Mouse (Mus musculus) lung, postnatal 0 days (tissue): ENCODE data around the gene Tm9sf3. TPM values are rescaled to one million over a fixed set of nuclear protein-coding genes. Genes with fewer than 3 reads are reported as not detected.

ENCODE experiments used
- ATAC-seq: fragments of 200-750 bp; cut with Nextera tagmentation; 2 replicates; pipeline ENCODE4 v1.8.0; 2017; ENCODE audit warnings: moderate library complexity
- DNase-seq: peaks from one replicate; pipeline ENCODE4 v3.0.0-alpha.2; 2016; ENCODE audit warnings: low spot score
- H3K27ac ChIP-seq: fragments of 300-500 bp; sonication (generic); 2 replicates; pipeline ENCODE4 v1.5.1; 2014; ENCODE audit warnings: antibody characterized with exemption, mild to moderate bottlenecking, low read length, mixed read lengths
- H3K27me3 ChIP-seq: fragments of 300-500 bp; sonication (generic); replicated peaks from 2 replicates; pipeline ENCODE4 v1.6.1; 2014; ENCODE audit warnings: low read length, mixed read lengths; ENCODE audit not compliant: insufficient read depth
- H3K36me3 ChIP-seq: fragments of 300-500 bp; sonication (generic); 2 replicates; pipeline ENCODE4 v1.6.1; 2014; ENCODE audit warnings: low read length, mixed read lengths; ENCODE audit not compliant: insufficient read depth
- H3K4me1 ChIP-seq: fragments of 300-500 bp; sonication (generic); 2 replicates; pipeline ENCODE4 v1.6.1; 2014; ENCODE audit warnings: antibody characterized with exemption, low read depth, low read length, mixed read lengths; ENCODE audit not compliant: insufficient read depth
- H3K4me2 ChIP-seq: fragments of 300-500 bp; sonication (generic); replicated peaks from 2 replicates; pipeline ENCODE4 v1.6.1; 2014; ENCODE audit warnings: low read depth, mild to moderate bottlenecking, low read length, moderate library complexity, mixed read lengths
- H3K4me3 ChIP-seq: fragments of 300-500 bp; sonication (generic); 2 replicates; pipeline ENCODE4 v1.5.1; 2014; ENCODE audit warnings: low read depth, low read length
- H3K9ac ChIP-seq: fragments of 300-500 bp; sonication (generic); replicated peaks from 2 replicates; pipeline ENCODE4 v1.6.1; 2014; ENCODE audit warnings: low read depth, mild to moderate bottlenecking
- H3K9me3 ChIP-seq: fragments of 300-500 bp; sonication (generic); 2 replicates; pipeline ENCODE4 v1.6.1; 2016; ENCODE audit warnings: low read length, mixed read lengths
- CTCF ChIP-seq: IDR thresholded peaks from 2 replicates; pipeline ENCODE4 v1.5.1; 2016; ENCODE audit warnings: antibody characterized with exemption, mild to moderate bottlenecking
- EP300 ChIP-seq: IDR thresholded peaks from 2 replicates; pipeline ENCODE4 v1.6.1; 2016; ENCODE audit warnings: antibody characterized with exemption, mild to moderate bottlenecking, control low read depth
- WGBS: fragments of 180-500 bp; shearing (Covaris S2); extraction: QIAGEN DNeasy Blood & Tissue Kit; methylation state at CpG from one replicate; pipeline ENCODE4 v1.1.7; 2014; 5-methylcytosine and 5-hydroxymethylcytosine counted together
- polyA plus RNA-seq: library from polyadenylated mRNA; unstranded; fragments of >200 nt; fragmentation: Nextera tagmentation; extraction: Ambion mirVana; gene quantifications from 2 replicates; pipeline ENCODE4 v1.2.1, GENCODE M21; 2015

The Tm9sf3 gene
- polyA plus RNA-seq, 1 experiment from 2014 or later, result 93.7 TPM

- no peak overlapping the region for H3K27ac ChIP-seq
- no peak overlapping the region for H3K4me3 ChIP-seq
- H3K9ac ChIP-seq, result no peak overlapping the region
- H3K4me1 ChIP-seq, result no peaks in the 10 kb centered on the region
- H3K9me3 ChIP-seq, result no peaks in the 10 kb centered on the region
- 79% methylated on average over 14 of the region's 14 CpGs for WGBS
- no peak for TF ChIP-seq EP300
- no peak for TF ChIP-seq CTCF
- H3K36me3 ChIP-seq, result no peaks in the 10 kb centered on the region
- no peak overlapping the region for H3K4me2 ChIP-seq
- H3K27me3 ChIP-seq, result no peaks in the 10 kb centered on the region
- DNase-seq, result no peak
- ATAC-seq, result no peak
These were observed 98.5 kb downstream of the Tm9sf3 start for GRCm38 (mm10) chr19:41165144-41165913.

- ATAC-seq, result no peak
- Histone ChIP-seq H3K4me3 (no peak overlapping the region), H3K27me3 (no peaks in the 10 kb centered on the region), H3K9ac (no peak overlapping the region), H3K27ac (no peak overlapping the region), H3K4me1 (no peaks in the 10 kb centered on the region), H3K9me3 (no peaks in the 10 kb centered on the region), H3K36me3 (no peaks in the 10 kb centered on the region), H3K4me2 (no peak overlapping the region)
- no peak for DNase-seq
- 80% methylated on average over 10 of the region's 10 CpGs for WGBS
- TF ChIP-seq EP300 (no peak), CTCF (no peak)
These were observed 99.2 kb downstream of the Tm9sf3 start for GRCm38 (mm10) chr19:41164447-41165095.

Other genes starting within 250 kb of the Tm9sf3 start
- gene Dntt, start 234.7 kb downstream of the Tm9sf3 start, polyA plus RNA-seq, result not detected in 2 replicates
- 0.08 TPM in 1 of 2 replicates, not detected in the other for gene Opalin, start 186.9 kb downstream of the Tm9sf3 start, polyA plus RNA-seq
- gene Tll2, start 57.2 kb downstream of the Tm9sf3 start, polyA plus RNA-seq, result not detected in 2 replicates
- gene Pik3ap1, start 121.1 kb upstream of the Tm9sf3 start, polyA plus RNA-seq, result 8.6 and 9.0 TPM in 2 replicates
- gene Lcor, start 218.6 kb upstream of the Tm9sf3 start, polyA plus RNA-seq, result 10.8 and 13.3 TPM in 2 replicates